Mouse (Mus musculus) MEL (cell line): ENCODE data around the gene Rnf169. TPM values are rescaled to one million over a fixed set of nuclear protein-coding genes. Genes with fewer than 3 reads are reported as not detected.

Experiments used
- DNase-seq: peaks from one replicate; pipeline ENCODE4 v3.0.0; 2011; ENCODE audit warnings: low read depth, low spot score
- H3K27ac ChIP-seq: 2 replicates; pipeline ENCODE4 v1.5.1; 2012; ENCODE audit warnings: low read depth, mild to moderate bottlenecking, control low read depth, low read length, moderate library complexity; ENCODE audit not compliant: control insufficient read depth
- H3K27me3 ChIP-seq, 2 experiments: fragments of 150-350 bp in 1 of 2; sonication (generic) in 1 of 2; 2 replicates each; pipeline ENCODE4 v1.6.1; 2012; ENCODE audit warnings: low read length in 2 of 2, mild to moderate bottlenecking in 2 of 2, improper control_type of control experiment in 1 of 2, moderate library complexity in 1 of 2; ENCODE audit not compliant: insufficient read depth in 2 of 2, control insufficient read depth in 1 of 2
- H3K36me3 ChIP-seq, 2 experiments: 2 replicates each; pipeline ENCODE4 v1.6.1; 2012 to 2014; ENCODE audit warnings: low read length in 2 of 2, improper control_type of control experiment in 1 of 2, inconsistent platforms in 1 of 2, mild to moderate bottlenecking in 1 of 2; ENCODE audit not compliant: insufficient read depth in 2 of 2, control insufficient read depth in 1 of 2
- H3K4me1 ChIP-seq, 2 experiments: fragments of 150-350 bp in 1 of 2; sonication (generic) in 1 of 2; 2 replicates each; pipeline ENCODE4 v1.6.1; 2012; ENCODE audit warnings: low read length in 2 of 2, improper control_type of control experiment in 1 of 2, mild to moderate bottlenecking in 1 of 2; ENCODE audit not compliant: insufficient read depth in 2 of 2, control insufficient read depth in 1 of 2
- H3K4me3 ChIP-seq, 2 experiments: fragments of 150-350 bp in 1 of 2; sonication (generic) in 1 of 2; 2 replicates each; pipeline ENCODE4 v1.5.1; 2012; ENCODE audit warnings: low read depth in 2 of 2, low read length in 2 of 2, mild to moderate bottlenecking in 2 of 2, moderate library complexity in 2 of 2, control low read depth in 1 of 2, improper control_type of control experiment in 1 of 2; ENCODE audit not compliant: control insufficient read depth in 1 of 2, insufficient read depth in 1 of 2
- H3K79me2 ChIP-seq: 2 replicates; pipeline ENCODE4 v1.6.1; 2012; ENCODE audit warnings: mild to moderate bottlenecking, low read length, moderate library complexity; ENCODE audit not compliant: control insufficient read depth, poor library complexity, insufficient read depth
- H3K9ac ChIP-seq: 2 replicates; pipeline ENCODE4 v1.6.1; 2012; ENCODE audit warnings: low read depth, mild to moderate bottlenecking, control low read depth, low read length, moderate library complexity; ENCODE audit not compliant: control insufficient read depth, poor library complexity, severe bottlenecking
- H3K9me3 ChIP-seq: fragments of 150-350 bp; sonication (generic); replicated peaks from 2 replicates; pipeline ENCODE4 v1.6.1; 2012; ENCODE audit warnings: mild to moderate bottlenecking, low read length, improper control_type of control experiment, moderate library complexity; ENCODE audit not compliant: insufficient read depth
- CHD1 ChIP-seq: IDR thresholded peaks from 2 replicates; pipeline ENCODE4 v1.6.1; 2012; ENCODE audit warnings: low read depth, mild to moderate bottlenecking, inconsistent platforms, low read length, improper control_type of control experiment
- CTCF ChIP-seq, 3 experiments: IDR thresholded peaks in 2 of 3; conservative IDR thresholded peaks in 1 of 3; 2 replicates each; pipeline ENCODE4 v1.5.1; 2011 to 2012; ENCODE audit warnings: low read length in 3 of 3, low read depth in 2 of 3, mild to moderate bottlenecking in 2 of 3, improper control_type of control experiment in 1 of 3, inconsistent platforms in 1 of 3, mixed read lengths in 1 of 3, moderate library complexity in 1 of 3; ENCODE audit not compliant: control insufficient read depth in 1 of 3, insufficient read depth in 1 of 3, poor library complexity in 1 of 3, severe bottlenecking in 1 of 3
- ETS1 ChIP-seq: IDR thresholded peaks from 2 replicates; pipeline ENCODE4 v1.6.1; 2012; ENCODE audit warnings: low read depth, mild to moderate bottlenecking, inconsistent platforms, low read length, improper control_type of control experiment, moderate library complexity
- GABPA ChIP-seq: IDR thresholded peaks from 2 replicates; pipeline ENCODE4 v1.6.1; 2012; ENCODE audit warnings: low read depth, mild to moderate bottlenecking, inconsistent platforms, low read length, improper control_type of control experiment, moderate library complexity
- KAT2A ChIP-seq: conservative IDR thresholded peaks from 2 replicates; pipeline ENCODE4 v1.6.1; 2012; ENCODE audit warnings: low read depth, low read length, improper control_type of control experiment, inconsistent platforms
- MAZ ChIP-seq: IDR thresholded peaks from 2 replicates; pipeline ENCODE4 v1.6.1; 2012; ENCODE audit warnings: low read depth, mild to moderate bottlenecking, inconsistent platforms, low read length, improper control_type of control experiment
- MYC ChIP-seq: IDR thresholded peaks from 2 replicates; pipeline ENCODE4 v1.6.1; 2011; ENCODE audit warnings: low read depth, mild to moderate bottlenecking, low read length, improper control_type of control experiment, moderate library complexity
- NRF1 ChIP-seq: IDR thresholded peaks from 2 replicates; pipeline ENCODE4 v1.6.1; 2014; ENCODE audit warnings: low read depth, mild to moderate bottlenecking, inconsistent platforms, low read length, improper control_type of control experiment, moderate library complexity; ENCODE audit not compliant: poor library complexity, insufficient read depth, severe bottlenecking
- POLR2A ChIP-seq, 2 experiments: IDR thresholded peaks; 2 replicates each; pipeline ENCODE4 v1.6.1; 2011 to 2012; ENCODE audit warnings: low read length in 2 of 2, mild to moderate bottlenecking in 2 of 2, control low read depth in 1 of 2, improper control_type of control experiment in 1 of 2, low read depth in 1 of 2, moderate library complexity in 1 of 2; ENCODE audit not compliant: control insufficient read depth in 1 of 2, insufficient read depth in 1 of 2, poor library complexity in 1 of 2
- POLR2AphosphoS5 ChIP-seq: IDR thresholded peaks from 2 replicates; pipeline ENCODE4 v1.6.1; 2012; ENCODE audit warnings: low read depth, borderline replicate concordance, mild to moderate bottlenecking, inconsistent platforms, low read length, moderate library complexity, mixed read lengths
- RAD21 ChIP-seq: IDR thresholded peaks from 2 replicates; pipeline ENCODE4 v1.6.1; 2011; ENCODE audit warnings: mild to moderate bottlenecking, low read depth, low read length, improper control_type of control experiment
- RCOR1 ChIP-seq: IDR thresholded peaks from 2 replicates; pipeline ENCODE4 v1.6.1; 2012; ENCODE audit warnings: low read depth, mild to moderate bottlenecking, inconsistent platforms, low read length, improper control_type of control experiment
- SIN3A ChIP-seq: IDR thresholded peaks from 2 replicates; pipeline ENCODE4 v1.6.1; 2012; ENCODE audit warnings: low read length, improper control_type of control experiment, inconsistent platforms
- SMC3 ChIP-seq: IDR thresholded peaks from 2 replicates; pipeline ENCODE4 v1.6.1; 2011; ENCODE audit warnings: low read depth, low read length, improper control_type of control experiment
- TAL1 ChIP-seq: IDR thresholded peaks from 2 replicates; pipeline ENCODE4 v1.6.1; 2012; ENCODE audit warnings: mild to moderate bottlenecking, inconsistent platforms, low read length, moderate library complexity, mixed read lengths
- ZC3H11A ChIP-seq: IDR thresholded peaks from 2 replicates; pipeline ENCODE4 v1.6.1; 2012; ENCODE audit warnings: low read depth, mild to moderate bottlenecking, inconsistent platforms, low read length, improper control_type of control experiment
- ZKSCAN1 ChIP-seq: IDR thresholded peaks from 2 replicates; pipeline ENCODE4 v1.6.1; 2012; ENCODE audit warnings: low read depth, mild to moderate bottlenecking, inconsistent platforms, low read length, improper control_type of control experiment, moderate library complexity
- ZNF384 ChIP-seq: IDR thresholded peaks from 2 replicates; pipeline ENCODE4 v1.6.1; 2012; ENCODE audit warnings: low read depth, mild to moderate bottlenecking, inconsistent platforms, low read length, improper control_type of control experiment
- polyA plus RNA-seq, 2 experiments: library from polyadenylated mRNA; stranded (reverse) in 1 of 2; unstranded in 1 of 2; fragments of >175 nt in 1 of 2; fragments of >200 nt in 1 of 2; gene quantifications; 2 replicates each; pipeline versions ENCODE4 v1.2.1 to v1.2.4; 2012; ENCODE audit warnings: low replicate concordance in 2 of 2, low read depth in 1 of 2; ENCODE audit not compliant: insufficient read length in 2 of 2, insufficient read depth in 1 of 2, missing spikeins in 1 of 2
- total RNA-seq: library from RNA; depleted of rRNA; stranded (reverse); fragments of 300-350 nt; gene quantifications from 2 replicates; pipeline ENCODE4 v1.2.3, GENCODE M21; 2012

Rnf169 gene
- total and polyA plus RNA-seq, 3 experiments: 6.2 to 7.2 TPM; not detected in 1

- H3K27me3 ChIP-seq: no peaks in the 10 kb centered on the region
- H3K4me3 ChIP-seq: no peak overlapping the region
- H3K36me3 ChIP-seq: peaks cover 0 to 6% of the 10 kb centered on the region in 2 experiments; a peak in 2 of 4 replicates
- no peak for DNase-seq
- TF ChIP-seq GABPA: no peak
- no peak for TF ChIP-seq POLR2A (IDR thresholded peaks at IDR 0.05; ENCODE audit: control insufficient read depth in 1 of 2, insufficient read depth in 1 of 2, low read depth in 1 of 2, low read length in 2 of 2, poor library complexity in 1 of 2)
- TF ChIP-seq POLR2AphosphoS5: no peak
- TF ChIP-seq CTCF (IDR thresholded peaks at IDR 0.05 in 2 of 3, conservative IDR thresholded peaks at IDR 0.05 in 1 of 3; ENCODE audit: control insufficient read depth in 1 of 3, insufficient read depth in 1 of 3, low read depth in 2 of 3, low read length in 3 of 3, poor library complexity in 1 of 3, severe bottlenecking in 1 of 3): no peak
- TF ChIP-seq ZC3H11A: no peak
- no peak for TF ChIP-seq TAL1
- no peak for TF ChIP-seq KAT2A
- TF ChIP-seq ETS1: no peak
- TF ChIP-seq RCOR1: no peak
- no peak for TF ChIP-seq MYC
- TF ChIP-seq SMC3: no peak
- TF ChIP-seq SIN3A: no peak
- TF ChIP-seq ZKSCAN1: no peak
- TF ChIP-seq, all 39 proteins: peak for 0
- no peaks in the 10 kb centered on the region for H3K9me3 ChIP-seq
- no peak overlapping the region for H3K9ac ChIP-seq
- H3K79me2 ChIP-seq: peaks cover 26% of the 10 kb centered on the region
- peaks cover 0 to 4% of the 10 kb centered on the region in 2 experiments for H3K4me1 ChIP-seq
- no peak overlapping the region for H3K27ac ChIP-seq
Observed at GRCm38 (mm10) chr7:99978041-99978440, 2.2 kb downstream of the Rnf169 start.

DNA sequence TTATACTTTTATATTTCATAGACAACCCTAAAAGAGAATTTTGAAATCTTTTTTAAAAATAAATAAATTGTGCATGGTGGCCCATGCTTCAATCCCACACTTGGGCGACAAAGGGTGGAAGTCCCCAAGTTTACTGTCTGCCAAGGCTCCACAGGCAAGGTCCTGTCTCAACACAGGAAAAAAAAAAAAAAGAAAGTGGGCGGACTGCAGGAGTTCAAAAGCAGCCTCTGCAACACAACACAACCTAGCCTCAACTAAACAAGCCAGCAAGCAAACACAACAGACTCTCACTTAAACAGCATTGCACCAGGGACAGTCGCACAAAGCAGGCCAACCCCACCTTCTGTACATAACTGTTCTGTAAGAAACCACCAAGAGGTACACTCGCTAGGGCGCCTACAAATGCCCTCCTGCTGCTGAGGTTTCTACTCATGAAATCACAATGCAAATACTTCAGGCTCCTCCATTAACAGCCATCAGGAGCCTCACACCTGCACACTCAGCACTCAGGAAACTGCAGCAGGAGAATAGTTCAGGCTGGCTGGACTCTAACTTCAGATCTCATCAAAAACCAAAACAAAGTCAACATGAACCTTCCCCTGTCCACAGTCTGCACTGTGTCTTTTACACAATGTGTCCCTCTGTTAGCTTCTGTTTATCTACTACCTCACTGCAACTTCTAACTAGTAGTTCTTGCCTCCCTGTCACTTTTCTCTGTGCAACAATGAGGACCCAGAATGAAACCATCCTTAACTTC lies 4.3 kb downstream of the Rnf169 start:
- H3K4me1 ChIP-seq: peaks cover 0 to 4% of the 10 kb centered on the region in 2 experiments
- H3K36me3 ChIP-seq: peaks cover 0 to 6% of the 10 kb centered on the region in 2 experiments; a peak in 2 of 4 replicates
- H3K79me2 ChIP-seq: peaks cover 26% of the 10 kb centered on the region
- no peak overlapping the region for H3K4me3 ChIP-seq
- no peak for TF ChIP-seq CHD1
- TF ChIP-seq NRF1: no peak
- peak; percentile 60 for TF ChIP-seq ZNF384
- no peak for TF ChIP-seq MAZ
- TF ChIP-seq SMC3: no peak
- TF ChIP-seq RAD21: no peak
- no peaks in the 10 kb centered on the region for H3K27me3 ChIP-seq
- no peak for DNase-seq
- H3K9me3 ChIP-seq: no peaks in the 10 kb centered on the region
- no peak overlapping the region for H3K27ac ChIP-seq
- no peak overlapping the region for H3K9ac ChIP-seq
